Comparison of ENCODE assay signal across 26 mouse cellular contexts in genomic region chr7:87761945-87762344, GRCm38 (mm10).
A peak's percentile ranks its signal among the peaks of the same experiment; 100 is the strongest.
DNase-seq lines count a peak whose midpoint lies in the region; ATAC-seq and TF ChIP-seq lines count a peak whose summit lies in the region.
"Had no signal": no experiment of that assay in that cellular context is flagged by ENCODE, and none has a peak within 500 bp of the region (broad histone marks: within the 10 kb centered on the region; RNA-seq: fewer than 3 reads in every experiment).

No protein-coding gene starts in this region.

- no peak for DNase-seq in frontal cortex, postnatal 10 days (ENCODE audit: low spot score in 2 of 2)
- no peak for DNase-seq in hindbrain, embryonic 10.5 days (ENCODE audit: low spot score)
- DNase-seq in midbrain, embryonic 14.5 days, result peak; percentile 20
- no peak for DNase-seq in midbrain, embryonic 10.5 days (ENCODE audit: low spot score)
- peak; percentile 29 for DNase-seq in brain, embryonic 14.5 days (ENCODE audit: low read depth)
- no peak for DNase-seq in gastrocnemius, postnatal 36 days
- DNase-seq: adrenal gland, postnatal 10 days; adrenal gland, postnatal 36 days; B cell, adult 2 months; cerebellum, adult 11-12 months; cerebellum, adult 8-10 months; cerebellum, postnatal 36 days; gastrocnemius, postnatal 10 days; heart, adult 11 months; kidney, adult 2 months had no signal

- 45% methylated on average over 2 of the region's 2 CpGs for WGBS in hindbrain, embryonic 16.5 days
- WGBS in hindbrain, embryonic 10.5 days, result 56% methylated on average over 2 of the region's 2 CpGs
- 41% methylated on average over 2 of the region's 2 CpGs for WGBS in midbrain, embryonic 14.5 days
- WGBS in midbrain, embryonic 10.5 days, result 54% methylated on average over 2 of the region's 2 CpGs

- intact Hi-C loops in gastrocnemius, postnatal 36 days (cut with DNase I), result no loop called here

- H3K27me3 ChIP-seq in hindbrain, embryonic 16.5 days (replicated peaks; ENCODE audit: control insufficient read depth, insufficient read depth, low read length), result no peaks in the 10 kb centered on the region
- no peaks in the 10 kb centered on the region for H3K27me3 ChIP-seq in hindbrain, embryonic 10.5 days (ENCODE audit: insufficient read depth, poor library complexity, severe bottlenecking)
- H3K27me3 ChIP-seq in midbrain, embryonic 14.5 days (ENCODE audit: control insufficient read depth, insufficient read depth, low read length), result no peaks in the 10 kb centered on the region
- no peaks in the 10 kb centered on the region for H3K27me3 ChIP-seq in midbrain, embryonic 10.5 days (ENCODE audit: low read depth, poor library complexity, severe bottlenecking)
- H3K27me3 ChIP-seq: CH12.LX; embryonic facial prominence, embryonic 13.5 days; forebrain, embryonic 12.5 days; Patski had no signal

- peak; percentile 70; the same call in 1 of the 2 replicates for ATAC-seq in frontal cortex, adult (ENCODE audit: low TSS enrichment)
- peak; percentile 76; the same call in 1 of the 2 replicates for ATAC-seq in hindbrain, embryonic 16.5 days
- ATAC-seq in midbrain, embryonic 14.5 days (ENCODE audit: low FRiP score, low TSS enrichment), result no peak
- ATAC-seq: intestine, postnatal 0 days; Patski had no signal

- no peak overlapping the region for H3K4me2 ChIP-seq in hindbrain, embryonic 16.5 days (ENCODE audit: low read length)
- H3K4me2 ChIP-seq in midbrain, embryonic 14.5 days (ENCODE audit: low read length), result no peak overlapping the region
- H3K4me2 ChIP-seq: embryonic facial prominence, embryonic 13.5 days; forebrain, embryonic 12.5 days; heart, embryonic 11.5 days had no signal

- H3K36me3 ChIP-seq in hindbrain, embryonic 16.5 days (ENCODE audit: control insufficient read depth, insufficient read depth, low read length), result no peaks in the 10 kb centered on the region
- H3K36me3 ChIP-seq in hindbrain, embryonic 10.5 days, result no peaks in the 10 kb centered on the region
- H3K36me3 ChIP-seq in midbrain, embryonic 14.5 days (ENCODE audit: control insufficient read depth, insufficient read depth, low read length), result no peaks in the 10 kb centered on the region
- no peaks in the 10 kb centered on the region for H3K36me3 ChIP-seq in midbrain, embryonic 10.5 days
- H3K36me3 ChIP-seq: embryonic facial prominence, embryonic 10.5 days; embryonic facial prominence, embryonic 13.5 days; forebrain, embryonic 12.5 days; G1E had no signal

- H3K4me1 ChIP-seq in hindbrain, embryonic 16.5 days (ENCODE audit: control insufficient read depth, insufficient read depth, low read depth, low read length), result no peaks in the 10 kb centered on the region
- peaks cover 11% of the 10 kb centered on the region for H3K4me1 ChIP-seq in hindbrain, embryonic 10.5 days (replicated peaks)
- H3K4me1 ChIP-seq in midbrain, embryonic 14.5 days (ENCODE audit: control insufficient read depth, insufficient read depth, low read length), result no peaks in the 10 kb centered on the region
- H3K4me1 ChIP-seq in midbrain, embryonic 10.5 days, result peaks cover 15% of the 10 kb centered on the region
- H3K4me1 ChIP-seq: embryonic facial prominence, embryonic 10.5 days; embryonic facial prominence, embryonic 13.5 days had no signal

- no peak overlapping the region for H3K9ac ChIP-seq in hindbrain, embryonic 16.5 days (ENCODE audit: low read depth, low read length)
- H3K9ac ChIP-seq in midbrain, embryonic 14.5 days (replicated peaks; ENCODE audit: low read length), result no peak overlapping the region
- H3K9ac ChIP-seq: embryonic facial prominence, embryonic 13.5 days; forebrain, embryonic 12.5 days had no signal

- no peaks in the 10 kb centered on the region for H3K9me3 ChIP-seq in hindbrain, embryonic 16.5 days (ENCODE audit: control insufficient read depth, low read length)
- H3K9me3 ChIP-seq in hindbrain, embryonic 10.5 days, result no peaks in the 10 kb centered on the region
- no peaks in the 10 kb centered on the region for H3K9me3 ChIP-seq in midbrain, embryonic 14.5 days (ENCODE audit: control insufficient read depth, low read length)
- no peaks in the 10 kb centered on the region for H3K9me3 ChIP-seq in midbrain, embryonic 10.5 days (replicated peaks)
- H3K9me3 ChIP-seq: embryonic facial prominence, embryonic 10.5 days; embryonic facial prominence, embryonic 13.5 days; forebrain, embryonic 12.5 days had no signal

- no peak for TF ChIP-seq CTCF in brain, embryonic 14.5 days (IDR thresholded peaks at IDR 0.05; ENCODE audit: borderline replicate concordance, extremely low read depth, insufficient read depth, insufficient read length)

- H3K4me3 ChIP-seq in hindbrain, embryonic 16.5 days (ENCODE audit: low read length), result no peak overlapping the region
- no peak overlapping the region for H3K4me3 ChIP-seq in hindbrain, embryonic 10.5 days
- H3K4me3 ChIP-seq in midbrain, embryonic 14.5 days (replicated peaks; ENCODE audit: low read depth, low read length), result no peak overlapping the region
- H3K4me3 ChIP-seq in midbrain, embryonic 10.5 days, result no peak overlapping the region
- H3K4me3 ChIP-seq: embryonic facial prominence, embryonic 10.5 days; embryonic facial prominence, embryonic 13.5 days; erythroblast, embryonic 14.5 days; forebrain, embryonic 12.5 days had no signal

- no peak overlapping the region for H3K27ac ChIP-seq in hindbrain, embryonic 16.5 days (ENCODE audit: low read depth, low read length)
- H3K27ac ChIP-seq in hindbrain, embryonic 10.5 days, result no peak overlapping the region
- no peak overlapping the region for H3K27ac ChIP-seq in midbrain, embryonic 14.5 days (replicated peaks; ENCODE audit: low read depth, low read length)
- H3K27ac ChIP-seq in midbrain, embryonic 10.5 days (replicated peaks), result no peak overlapping the region
- H3K27ac ChIP-seq: embryonic facial prominence, embryonic 10.5 days; embryonic facial prominence, embryonic 13.5 days; forebrain, embryonic 12.5 days had no signal

- no peak for TF ChIP-seq POLR2A in brain, embryonic 14.5 days (IDR thresholded peaks at IDR 0.05; ENCODE audit: borderline replicate concordance, extremely low read depth, insufficient read depth, insufficient read length, poor library complexity, severe bottlenecking)

Comparison
In these comparisons a context has a peak if more than half of its experiments do, and no peak if none do; other contexts are left out.
1. DNase-seq: peak in midbrain, embryonic 14.5 days (single experiment) and brain, embryonic 14.5 days (single experiment); none in frontal cortex, postnatal 10 days (0 of 2), hindbrain, embryonic 10.5 days (single experiment), midbrain, embryonic 10.5 days (single experiment) and gastrocnemius, postnatal 36 days (0 of 2).